Mouse (Mus musculus): Measurements from ENCODE around the gene Sbno2. TPM values are rescaled to one million over a fixed set of nuclear protein-coding genes. Genes with fewer than 3 reads are reported as not detected.
A peak's percentile ranks its signal among the peaks of the same experiment; 100 is the strongest.

The Sbno2 gene
- polyA plus RNA-seq, 1 experiment = 44.6 TPM

- no peak for TF ChIP-seq E2F4 (IDR thresholded peaks at IDR 0.05; ENCODE audit: insufficient read depth)
- no peak for TF ChIP-seq TCF3 (IDR thresholded peaks at IDR 0.05; ENCODE audit: insufficient read length, low read depth)
- TF ChIP-seq MYOG (IDR thresholded peaks at IDR 0.05; ENCODE audit: control insufficient read depth in 1 of 3, insufficient read depth in 1 of 3, insufficient read length in 2 of 3, low read depth in 2 of 3) = no peak
- TF ChIP-seq REST (IDR thresholded peaks at IDR 0.05; ENCODE audit: insufficient read depth, insufficient read length) = no peak
- no peak for TF ChIP-seq SRF (IDR thresholded peaks at IDR 0.05; ENCODE audit: control insufficient read depth, insufficient read length, low read depth)
- no peak for TF ChIP-seq USF1 (IDR thresholded peaks at IDR 0.05; ENCODE audit: low read depth)
- TF ChIP-seq MYOD1 (IDR thresholded peaks at IDR 0.05; ENCODE audit: control insufficient read depth in 1 of 3, insufficient read length in 2 of 3, low read depth in 2 of 3) = no peak
- TF ChIP-seq MAX (IDR thresholded peaks at IDR 0.05; ENCODE audit: low read depth) = no peak
- TF ChIP-seq POLR2AphosphoS2 (IDR thresholded peaks at IDR 0.05; ENCODE audit: insufficient read length, low read depth) = no peak
- no peak for TF ChIP-seq CEBPB (IDR thresholded peaks at IDR 0.05; ENCODE audit: insufficient read depth, poor library complexity, severe bottlenecking)
- no peak for TF ChIP-seq POLR2A (IDR thresholded peaks at IDR 0.05; ENCODE audit: insufficient read length, low read depth)
- no peak for TF ChIP-seq TCF12 (IDR thresholded peaks at IDR 0.05; ENCODE audit: insufficient read depth, poor library complexity, severe bottlenecking)
- no peak overlapping the region for H3K4me3 ChIP-seq
- peaks cover 41% of the 10 kb centered on the region for H3K79me2 ChIP-seq (ENCODE audit: control insufficient read depth, insufficient read depth)
- H3K36me3 ChIP-seq (ENCODE audit: control insufficient read depth, insufficient read depth) = peaks cover 5% of the 10 kb centered on the region
- no peak overlapping the region for H3ac ChIP-seq (ENCODE audit: control insufficient read depth, insufficient read length)
- H3K27me3 ChIP-seq (ENCODE audit: control insufficient read depth, insufficient read depth, insufficient read length) = no peaks in the 10 kb centered on the region
- H3K4me2 ChIP-seq (ENCODE audit: low read depth) = no peak overlapping the region
These were observed 17.9 kb downstream of the Sbno2 start for GRCm38 (mm10) chr10:80087483-80087882.

GRCm38 (mm10) chr10:80086847-80087246, 18.5 kb downstream of the Sbno2 start:
- no peak overlapping the region for H3K4me3 ChIP-seq
- H3K79me2 ChIP-seq (ENCODE audit: control insufficient read depth, insufficient read depth) = peaks cover 39% of the 10 kb centered on the region
- peaks cover 10% of the 10 kb centered on the region for H3K36me3 ChIP-seq (ENCODE audit: control insufficient read depth, insufficient read depth)
- no peaks in the 10 kb centered on the region for H3K27me3 ChIP-seq (ENCODE audit: control insufficient read depth, insufficient read depth, insufficient read length)
- H3ac ChIP-seq (ENCODE audit: control insufficient read depth, insufficient read length) = no peak overlapping the region
- TF ChIP-seq POLR2AphosphoS2 (IDR thresholded peaks at IDR 0.05; ENCODE audit: insufficient read length, low read depth) (no peak), SRF (IDR thresholded peaks at IDR 0.05; ENCODE audit: control insufficient read depth, insufficient read length, low read depth) (no peak), CEBPB (IDR thresholded peaks at IDR 0.05; ENCODE audit: insufficient read depth, poor library complexity, severe bottlenecking) (no peak), E2F4 (IDR thresholded peaks at IDR 0.05; ENCODE audit: insufficient read depth) (no peak), REST (IDR thresholded peaks at IDR 0.05; ENCODE audit: insufficient read depth, insufficient read length) (no peak), MAX (IDR thresholded peaks at IDR 0.05; ENCODE audit: low read depth) (no peak), TCF3 (IDR thresholded peaks at IDR 0.05; ENCODE audit: insufficient read length, low read depth) (no peak), MYOD1 (IDR thresholded peaks at IDR 0.05; ENCODE audit: control insufficient read depth in 1 of 3, insufficient read length in 2 of 3, low read depth in 2 of 3) (peak in 2 of 3 experiments; percentile 16 to 73), MYOG (IDR thresholded peaks at IDR 0.05; ENCODE audit: control insufficient read depth in 1 of 3, insufficient read depth in 1 of 3, insufficient read length in 2 of 3, low read depth in 2 of 3) (peak in 2 of 3 experiments; percentile 24 to 84), POLR2A (IDR thresholded peaks at IDR 0.05; ENCODE audit: insufficient read length, low read depth) (no peak)
- peak overlapping the region; percentile 30 for H3K4me2 ChIP-seq (ENCODE audit: low read depth)

- H3ac ChIP-seq (ENCODE audit: control insufficient read depth, insufficient read length) = no peak overlapping the region
- no peaks in the 10 kb centered on the region for H3K27me3 ChIP-seq (ENCODE audit: control insufficient read depth, insufficient read depth, insufficient read length)
- H3K4me3 ChIP-seq = no peak overlapping the region
- peaks cover 24% of the 10 kb centered on the region for H3K36me3 ChIP-seq (ENCODE audit: control insufficient read depth, insufficient read depth)
- TF ChIP-seq MYOG (IDR thresholded peaks at IDR 0.05; ENCODE audit: control insufficient read depth in 1 of 3, insufficient read depth in 1 of 3, insufficient read length in 2 of 3, low read depth in 2 of 3) (no peak), POLR2AphosphoS2 (IDR thresholded peaks at IDR 0.05; ENCODE audit: insufficient read length, low read depth) (no peak), MAX (IDR thresholded peaks at IDR 0.05; ENCODE audit: low read depth) (no peak), CEBPB (IDR thresholded peaks at IDR 0.05; ENCODE audit: insufficient read depth, poor library complexity, severe bottlenecking) (no peak), POLR2A (IDR thresholded peaks at IDR 0.05; ENCODE audit: insufficient read length, low read depth) (no peak), TCF3 (IDR thresholded peaks at IDR 0.05; ENCODE audit: insufficient read length, low read depth) (no peak), USF1 (IDR thresholded peaks at IDR 0.05; ENCODE audit: low read depth) (no peak), MYOD1 (IDR thresholded peaks at IDR 0.05; ENCODE audit: control insufficient read depth in 1 of 3, insufficient read length in 2 of 3, low read depth in 2 of 3) (no peak), E2F4 (IDR thresholded peaks at IDR 0.05; ENCODE audit: insufficient read depth) (no peak)
- H3K4me2 ChIP-seq (ENCODE audit: low read depth) = no peak overlapping the region
- H3K79me2 ChIP-seq (ENCODE audit: control insufficient read depth, insufficient read depth) = peaks cover 29% of the 10 kb centered on the region
These were observed 20.4 kb downstream of the Sbno2 start for GRCm38 (mm10) chr10:80084817-80085487.

GRCm38 (mm10) chr10:80081075-80081474, 24.3 kb downstream of the Sbno2 start:
- no peaks in the 10 kb centered on the region for H3K27me3 ChIP-seq (ENCODE audit: control insufficient read depth, insufficient read depth, insufficient read length)
- TF ChIP-seq TCF3 (IDR thresholded peaks at IDR 0.05; ENCODE audit: insufficient read length, low read depth) (no peak), SRF (IDR thresholded peaks at IDR 0.05; ENCODE audit: control insufficient read depth, insufficient read length, low read depth) (no peak), REST (IDR thresholded peaks at IDR 0.05; ENCODE audit: insufficient read depth, insufficient read length) (no peak), E2F4 (IDR thresholded peaks at IDR 0.05; ENCODE audit: insufficient read depth) (no peak), CEBPB (IDR thresholded peaks at IDR 0.05; ENCODE audit: insufficient read depth, poor library complexity, severe bottlenecking) (no peak), USF1 (IDR thresholded peaks at IDR 0.05; ENCODE audit: low read depth) (no peak)
- no peak overlapping the region for H3ac ChIP-seq (ENCODE audit: control insufficient read depth, insufficient read length)
- no peak overlapping the region for H3K4me3 ChIP-seq
- H3K36me3 ChIP-seq (ENCODE audit: control insufficient read depth, insufficient read depth) = peaks cover 31% of the 10 kb centered on the region
- H3K79me2 ChIP-seq (ENCODE audit: control insufficient read depth, insufficient read depth) = no peaks in the 10 kb centered on the region
- H3K4me2 ChIP-seq (ENCODE audit: low read depth) = no peak overlapping the region
